Mouse (Mus musculus): ENCODE data around the gene Olfr651. TPM values are rescaled to one million over a fixed set of nuclear protein-coding genes. Genes with fewer than 3 reads are reported as not detected.

The Olfr651 gene
- polyA plus RNA-seq, 1 experiment from 2014 or later: not detected

- 86% methylated on average over 4 of the region's 4 CpGs for WGBS
Measured at GRCm38 (mm10) chr7:104586725-104587124, 36.8 kb downstream of the Olfr651 start, which contains the start of gene Olfr654. Gene Olfr654, plus strand, starts transcription at chr7:104587025.

GRCm38 (mm10) chr7:104588274-104588673, 38.3 kb downstream of the Olfr651 start:
- no peak for ATAC-seq (ENCODE audit: insufficient read depth, low FRiP score, low TSS enrichment)
- Histone ChIP-seq H3K36me3 (ENCODE audit: control insufficient read depth, insufficient read depth, low read length) (no peaks in the 10 kb centered on the region), H3K4me1 (ENCODE audit: control insufficient read depth, insufficient read depth, low read length) (no peaks in the 10 kb centered on the region), H3K27me3 (ENCODE audit: control insufficient read depth, insufficient read depth, low read length) (no peaks in the 10 kb centered on the region), H3K4me2 (ENCODE audit: low read depth) (no peak overlapping the region), H3K4me3 (ENCODE audit: low read depth, low read length) (no peak overlapping the region), H3K27ac (ENCODE audit: low read depth, low read length) (no peak overlapping the region), H3K9ac (ENCODE audit: low read length) (no peak overlapping the region), H3K9me3 (ENCODE audit: control insufficient read depth, low read length) (no peaks in the 10 kb centered on the region)
- WGBS: 85% methylated on average over 5 of the region's 5 CpGs
- DNase-seq (ENCODE audit: low spot score): no peak

More at GRCm38 (mm10) chr7:104586725-104587124, 36.8 kb downstream of the Olfr651 start, which contains the start of gene Olfr654:
- no peak for DNase-seq (ENCODE audit: low spot score)
- H3K4me3 ChIP-seq (ENCODE audit: low read depth, low read length): no peak within 1 kb of the TSS
- no peaks in the 10 kb centered on the region for H3K36me3 ChIP-seq (ENCODE audit: control insufficient read depth, insufficient read depth, low read length)
- H3K4me2 ChIP-seq (ENCODE audit: low read depth): no peak within 1 kb of the TSS
- no peaks in the 10 kb centered on the region for H3K9me3 ChIP-seq (ENCODE audit: control insufficient read depth, low read length)
- H3K27me3 ChIP-seq (ENCODE audit: control insufficient read depth, insufficient read depth, low read length): no peaks in the 10 kb centered on the region
- no peak within 1 kb of the TSS for H3K9ac ChIP-seq (ENCODE audit: low read length)
- H3K4me1 ChIP-seq (ENCODE audit: control insufficient read depth, insufficient read depth, low read length): no peaks in the 10 kb centered on the region
- H3K27ac ChIP-seq (ENCODE audit: low read depth, low read length): no peak within 1 kb of the TSS
- ATAC-seq (ENCODE audit: insufficient read depth, low FRiP score, low TSS enrichment): no peak

GRCm38 (mm10) chr7:104601679-104602078, 51.7 kb downstream of the Olfr651 start, which contains the start of gene Olfr655:
Gene Olfr655, minus strand, starts transcription at chr7:104601779.
- no peak within 1 kb of the TSS for H3K4me2 ChIP-seq (ENCODE audit: low read depth)
- H3K36me3 ChIP-seq (ENCODE audit: control insufficient read depth, insufficient read depth, low read length): no peaks in the 10 kb centered on the region
- H3K9me3 ChIP-seq (ENCODE audit: control insufficient read depth, low read length): no peaks in the 10 kb centered on the region
- DNase-seq (ENCODE audit: low spot score) (no peak), ATAC-seq (ENCODE audit: insufficient read depth, low FRiP score, low TSS enrichment) (no peak)
- H3K9ac ChIP-seq (ENCODE audit: low read length): no peak within 1 kb of the TSS
- no peaks in the 10 kb centered on the region for H3K4me1 ChIP-seq (ENCODE audit: control insufficient read depth, insufficient read depth, low read length)
- H3K27ac ChIP-seq (ENCODE audit: low read depth, low read length): no peak within 1 kb of the TSS
- 94% methylated on average over 2 of the region's 2 CpGs for WGBS
- H3K27me3 ChIP-seq (ENCODE audit: control insufficient read depth, insufficient read depth, low read length): no peaks in the 10 kb centered on the region
- no peak within 1 kb of the TSS for H3K4me3 ChIP-seq (ENCODE audit: low read depth, low read length)

GRCm38 (mm10) chr7:104603173-104603572, 53.2 kb downstream of the Olfr651 start:
- Histone ChIP-seq H3K4me2 (ENCODE audit: low read depth) (no peak overlapping the region), H3K27me3 (ENCODE audit: control insufficient read depth, insufficient read depth, low read length) (no peaks in the 10 kb centered on the region), H3K9ac (ENCODE audit: low read length) (no peak overlapping the region), H3K4me3 (ENCODE audit: low read depth, low read length) (no peak overlapping the region), H3K9me3 (ENCODE audit: control insufficient read depth, low read length) (no peaks in the 10 kb centered on the region), H3K4me1 (ENCODE audit: control insufficient read depth, insufficient read depth, low read length) (no peaks in the 10 kb centered on the region), H3K27ac (ENCODE audit: low read depth, low read length) (no peak overlapping the region), H3K36me3 (ENCODE audit: control insufficient read depth, insufficient read depth, low read length) (no peaks in the 10 kb centered on the region)
- peak; percentile 26 for DNase-seq (ENCODE audit: low spot score)
- 5% methylated on average over 3 of the region's 3 CpGs for WGBS
- ATAC-seq (ENCODE audit: insufficient read depth, low FRiP score, low TSS enrichment): no peak

Other genes with a start within 250 kb of the Olfr651 start
- gene Trim12a, start 234.7 kb upstream of the Olfr651 start, polyA plus RNA-seq (2014; fragmentation: Nextera tagmentation; extraction: Ambion mirVana): 2.2 TPM in 2 replicates
- not detected in 2 replicates for gene Trim34b, start 220.7 kb upstream of the Olfr651 start, polyA plus RNA-seq (2014; fragmentation: Nextera tagmentation; extraction: Ambion mirVana)
- gene Trim12c, start 196.8 kb upstream of the Olfr651 start, polyA plus RNA-seq (2014; fragmentation: Nextera tagmentation; extraction: Ambion mirVana): 0.45 and 0.62 TPM in 2 replicates
- gene Trim30b, start 180.2 kb upstream of the Olfr651 start, polyA plus RNA-seq (2014; fragmentation: Nextera tagmentation; extraction: Ambion mirVana): not detected in 2 replicates
- not detected in 2 replicates for gene Trim30c, start 149.3 kb upstream of the Olfr651 start, polyA plus RNA-seq (2014; fragmentation: Nextera tagmentation; extraction: Ambion mirVana)
- gene Trim30a, start 84.9 kb upstream of the Olfr651 start, polyA plus RNA-seq (2014; fragmentation: Nextera tagmentation; extraction: Ambion mirVana): 0.95 and 1.1 TPM in 2 replicates
- gene Trim30d, start 42.3 kb upstream of the Olfr651 start, polyA plus RNA-seq (2014; fragmentation: Nextera tagmentation; extraction: Ambion mirVana): 0.35 and 0.38 TPM in 2 replicates
- not detected in 2 replicates for gene Olfr652, start 10.8 kb downstream of the Olfr651 start, polyA plus RNA-seq (2014; fragmentation: Nextera tagmentation; extraction: Ambion mirVana)
- gene Olfr653, start 27.2 kb downstream of the Olfr651 start, polyA plus RNA-seq (2014; fragmentation: Nextera tagmentation; extraction: Ambion mirVana): not detected in 2 replicates
- gene Olfr654, start 36.9 kb downstream of the Olfr651 start, polyA plus RNA-seq (2014; fragmentation: Nextera tagmentation; extraction: Ambion mirVana): not detected in 2 replicates
- gene Olfr655, start 51.6 kb downstream of the Olfr651 start, polyA plus RNA-seq (2014; fragmentation: Nextera tagmentation; extraction: Ambion mirVana): not detected in 2 replicates
- not detected in 2 replicates for gene Olfr656, start 63.8 kb downstream of the Olfr651 start, polyA plus RNA-seq (2014; fragmentation: Nextera tagmentation; extraction: Ambion mirVana)
- not detected in 2 replicates for gene Olfr657, start 74.7 kb downstream of the Olfr651 start, polyA plus RNA-seq (2014; fragmentation: Nextera tagmentation; extraction: Ambion mirVana)
- 0.08 TPM in 1 of 2 replicates, not detected in the other for gene Olfr658, start 97.2 kb downstream of the Olfr651 start, polyA plus RNA-seq (2014; fragmentation: Nextera tagmentation; extraction: Ambion mirVana)
- not detected in 2 replicates for gene Olfr659, start 116.6 kb downstream of the Olfr651 start, polyA plus RNA-seq (2014; fragmentation: Nextera tagmentation; extraction: Ambion mirVana)
- gene Olfr661, start 136.4 kb downstream of the Olfr651 start, polyA plus RNA-seq (2014; fragmentation: Nextera tagmentation; extraction: Ambion mirVana): not detected in 2 replicates
- not detected in 2 replicates for gene Usp17le, start 227.3 kb downstream of the Olfr651 start, polyA plus RNA-seq (2014; fragmentation: Nextera tagmentation; extraction: Ambion mirVana)

All from neural tube, embryonic 11.5 days (tissue).